Mouse (Mus musculus): ENCODE measurements around the gene Gstm2.
A peak's percentile ranks its signal among the peaks of the same experiment; 100 is the strongest.

DNA sequence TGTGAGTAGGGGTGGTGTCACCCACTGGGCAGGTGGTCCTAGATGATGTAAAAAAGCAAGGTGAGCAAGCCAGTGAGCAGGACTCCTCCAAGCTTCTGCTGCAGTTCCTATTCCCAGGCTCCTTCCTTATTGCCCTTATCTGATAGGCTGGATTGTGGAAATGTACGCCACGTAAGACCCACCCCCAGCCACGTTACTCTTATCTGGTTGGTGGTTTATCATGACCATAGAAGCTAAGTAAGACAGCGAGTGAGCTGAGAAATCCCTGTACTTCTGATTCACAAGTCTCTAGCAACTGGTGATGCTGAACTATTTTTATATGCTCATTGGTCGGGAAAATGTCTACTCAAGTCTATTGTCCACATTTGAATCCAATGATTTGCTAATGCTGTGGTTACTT, 39.8 kb upstream of the Gstm2 start:
- TF ChIP-seq POLR2A (IDR thresholded peaks at IDR 0.05; ENCODE audit: low read depth, low read length) (no peak), CHD2 (IDR thresholded peaks at IDR 0.05; ENCODE audit: low read length) (peak; percentile 80), TBP (conservative IDR thresholded peaks at IDR 0.05; ENCODE audit: low read depth, low read length) (no peak), ETS1 (conservative IDR thresholded peaks at IDR 0.05; ENCODE audit: low read depth, low read length) (no peak), CTCF (conservative IDR thresholded peaks at IDR 0.05 in 1 of 2, IDR thresholded peaks at IDR 0.05 in 1 of 2; ENCODE audit: low read depth in 2 of 2, low read length in 2 of 2) (no peak), ZNF384 (IDR thresholded peaks at IDR 0.05; ENCODE audit: low read depth, low read length) (no peak), NELFE (IDR thresholded peaks at IDR 0.05; ENCODE audit: low read depth, low read length) (no peak), ELF1 (IDR thresholded peaks at IDR 0.05; ENCODE audit: low read depth, low read length) (no peak), EP300 (IDR thresholded peaks at IDR 0.05; ENCODE audit: low read length) (no peak), GABPA (IDR thresholded peaks at IDR 0.05; ENCODE audit: insufficient replicate concordance, low read depth, low read length) (no peak), CHD1 (IDR thresholded peaks at IDR 0.05; ENCODE audit: low read depth, low read length) (no peak), KAT2A (IDR thresholded peaks at IDR 0.05; ENCODE audit: insufficient replicate concordance, low read length) (no peak), UBTF (IDR thresholded peaks at IDR 0.05; ENCODE audit: low read depth, low read length) (no peak), MAX (IDR thresholded peaks at IDR 0.05; ENCODE audit: low read length) (no peak)
